Mouse (Mus musculus) monocyte, adult 2 months (primary cell): ENCODE measurements around the gene Slc34a3.

ENCODE experiments used
- DNase-seq, 2 experiments: peaks; one replicate each; pipeline ENCODE4 v3.0.0; 2022; ENCODE audit warnings: low spot score in 2 of 2, low read depth in 1 of 2

Slc34a3 gene

GRCm38 (mm10) chr2:25195211-25196156, 38.7 kb downstream of the Slc34a3 start:
- peak in 1 of 2 experiments; percentile 64 for DNase-seq

DNA sequence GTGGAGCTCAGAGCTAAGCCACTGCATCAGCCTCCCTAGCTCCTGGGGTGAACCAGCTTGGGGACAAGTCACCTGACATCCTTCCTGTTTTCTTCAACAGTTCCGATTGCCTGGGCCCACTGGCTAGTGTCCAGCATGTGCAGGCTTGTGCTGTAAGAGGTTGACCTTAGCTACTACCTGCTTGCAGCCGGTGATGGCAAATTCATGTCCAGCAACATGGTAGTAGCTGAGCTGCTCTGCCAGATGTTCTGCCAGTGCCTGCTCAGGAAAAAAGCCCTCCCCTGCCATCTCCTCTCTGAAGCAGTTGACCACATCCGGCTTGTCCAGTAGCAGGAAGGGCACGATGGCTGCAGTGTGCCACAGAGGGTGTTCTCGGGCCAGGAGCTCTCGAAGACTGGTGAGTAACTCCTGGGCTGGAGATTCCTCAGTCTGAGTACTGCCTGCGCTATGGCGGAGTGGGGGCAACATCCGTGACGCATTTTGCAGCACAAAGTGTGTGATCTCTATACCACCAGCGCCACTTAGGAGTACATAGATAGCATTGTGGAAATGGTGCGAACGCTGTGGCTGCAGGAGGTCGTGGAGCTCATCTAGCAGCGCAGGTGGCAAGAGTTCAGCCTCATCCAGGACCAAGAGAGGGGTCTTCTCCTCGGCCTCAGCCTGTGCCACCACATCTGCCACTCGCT, 39.5 kb downstream of the Slc34a3 start:
- no peak for DNase-seq

GRCm38 (mm10) chr2:25194006-25194405, 40.2 kb downstream of the Slc34a3 start:
- no peak for DNase-seq

- peak; percentile 63 to 72 for DNase-seq
Observed at GRCm38 (mm10) chr2:25193330-25193770, 40.8 kb downstream of the Slc34a3 start.

DNA sequence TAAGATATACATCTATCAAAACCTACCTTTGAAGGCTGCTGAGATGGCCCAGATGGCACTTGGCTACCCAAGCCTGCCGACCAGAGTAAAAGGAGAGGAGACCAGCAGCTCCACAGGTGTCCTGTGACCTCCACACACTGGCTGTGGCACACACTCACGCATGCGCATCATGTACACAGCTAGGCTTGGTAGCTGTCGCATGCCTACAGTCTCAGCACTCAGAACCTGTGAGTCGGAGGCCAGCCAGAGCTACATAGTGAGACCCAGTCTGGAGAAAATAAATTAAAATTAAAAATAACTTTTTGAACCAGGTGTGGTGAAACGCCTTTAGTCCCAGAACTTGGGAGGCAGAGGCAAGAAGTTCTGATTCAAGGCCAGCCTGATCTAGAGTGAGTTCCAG, 46.3 kb downstream of the Slc34a3 start:
- DNase-seq = no peak

DNA sequence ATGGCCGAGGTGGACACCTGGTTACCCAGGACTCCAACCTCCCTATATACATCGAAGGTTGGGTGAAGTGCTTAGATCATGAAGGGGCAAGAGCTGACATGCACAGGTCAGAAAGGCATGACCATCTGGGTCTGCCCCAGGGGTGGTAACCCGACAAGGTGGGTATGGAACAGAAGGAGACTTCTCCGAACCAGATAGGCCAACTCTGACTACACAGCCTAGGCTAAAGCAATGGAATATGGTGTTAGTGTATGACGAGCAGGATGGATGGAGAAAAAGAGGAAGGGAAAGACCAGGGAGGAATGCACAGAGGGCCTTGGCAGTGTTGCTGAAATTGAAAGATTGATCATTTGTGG, 47.6 kb downstream of the Slc34a3 start:
- no peak for DNase-seq

DNA sequence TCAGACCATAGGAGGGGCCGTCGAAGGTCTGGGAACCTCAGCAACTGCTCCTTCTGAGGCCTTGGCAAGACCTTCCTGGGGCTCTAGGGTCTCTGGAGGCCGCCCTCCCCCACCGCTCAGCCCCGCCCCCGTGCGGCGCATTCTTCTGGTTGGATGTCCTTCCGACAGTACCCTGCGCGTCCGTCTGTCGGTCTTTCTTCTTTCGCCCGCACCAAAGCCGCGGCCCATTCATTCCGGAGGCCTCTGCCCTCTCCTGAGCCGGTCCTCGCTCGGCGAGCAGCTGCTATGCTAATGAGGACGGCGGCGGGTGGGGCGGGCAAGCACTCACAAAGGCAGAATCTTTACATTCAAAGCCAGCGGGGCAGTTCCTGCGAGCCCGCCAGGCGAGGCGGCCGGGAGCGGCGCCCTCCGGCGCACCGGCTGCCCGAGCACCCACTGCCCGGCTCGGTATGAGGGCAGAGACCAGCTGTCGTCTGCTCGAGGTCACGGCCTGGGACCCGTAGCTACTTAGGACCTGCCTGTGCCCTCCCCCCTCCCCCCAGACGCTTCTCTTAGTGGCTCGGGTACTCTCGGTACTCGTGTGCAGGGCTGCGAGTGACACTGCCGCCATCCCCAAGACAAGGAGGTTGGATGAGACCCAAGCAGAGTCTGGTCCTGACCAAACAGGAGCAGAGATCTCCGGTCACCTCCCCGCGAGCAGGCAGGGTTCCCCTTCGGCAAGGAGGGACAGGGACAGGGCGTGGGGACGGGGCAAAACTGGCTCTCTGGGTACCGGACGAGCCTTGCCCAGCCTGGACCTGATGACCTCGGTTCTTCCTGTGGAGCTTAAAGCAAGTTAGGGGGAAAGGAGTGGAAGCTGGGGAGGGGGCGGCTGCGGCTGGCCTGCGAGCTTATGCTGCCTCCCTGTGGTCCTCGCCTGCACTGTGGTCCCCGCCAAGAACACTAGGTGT, 48.3 kb downstream of the Slc34a3 start:
- no peak for DNase-seq

DNA sequence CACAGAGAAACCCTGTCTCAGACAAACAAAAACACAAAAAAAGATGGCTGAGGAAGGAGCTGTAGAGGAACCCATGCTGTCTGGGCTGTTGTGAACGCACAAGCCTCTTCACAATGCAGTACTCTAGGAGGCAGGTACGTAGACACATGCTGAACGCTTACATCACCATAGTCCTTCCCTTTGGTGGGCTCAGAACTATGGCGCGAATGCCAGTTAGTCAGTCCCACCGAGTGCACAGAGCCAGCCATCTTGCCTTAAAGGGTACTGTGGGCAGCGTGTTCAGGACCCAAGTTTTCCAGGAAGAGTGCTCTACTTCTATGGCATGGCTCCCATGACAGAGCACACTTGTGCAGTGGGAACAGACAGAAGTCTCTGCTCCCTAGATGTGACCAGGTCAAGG, 49.7 kb downstream of the Slc34a3 start:
- DNase-seq = no peak

DNA sequence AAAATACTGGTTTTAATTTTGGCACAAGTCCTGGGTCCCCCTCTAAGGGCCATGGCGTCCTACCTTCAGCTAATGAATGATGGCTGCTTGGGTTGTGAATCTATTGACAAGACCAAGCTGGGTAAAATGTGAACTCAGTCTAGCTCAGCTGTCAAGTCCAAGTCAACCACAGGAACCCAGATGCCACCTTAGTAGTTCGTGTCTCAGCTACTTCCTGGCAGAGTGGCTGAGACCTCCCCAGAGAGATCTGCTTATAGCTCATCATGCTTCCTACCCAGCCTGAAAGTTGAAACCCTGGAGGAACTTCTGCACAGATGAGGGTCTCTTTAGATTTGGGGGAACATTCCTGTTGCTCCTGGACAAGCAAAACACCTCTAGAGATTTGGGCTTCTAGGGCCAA, 50.8 kb downstream of the Slc34a3 start:
- DNase-seq = no peak

DNA sequence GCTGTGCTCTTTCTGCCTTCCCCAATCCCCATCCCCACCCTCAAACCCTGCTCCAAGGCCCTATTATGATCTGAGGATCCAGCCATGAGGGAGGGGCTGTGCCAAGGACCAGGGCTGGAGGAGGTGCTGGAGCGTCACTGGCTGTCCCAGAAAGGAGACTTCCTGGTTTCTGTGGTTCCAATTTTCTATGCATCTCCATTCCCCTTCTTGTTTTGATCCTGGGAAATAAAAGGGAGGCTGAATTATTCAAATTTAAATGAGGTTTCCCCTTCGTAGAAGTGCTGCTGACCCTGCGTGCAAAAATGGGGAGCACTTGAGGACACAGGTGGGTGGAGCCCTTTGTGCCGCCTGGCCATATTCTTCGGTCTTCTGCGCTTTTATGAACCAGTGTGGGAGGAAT, 51.5 kb downstream of the Slc34a3 start:
- DNase-seq = no peak

DNA sequence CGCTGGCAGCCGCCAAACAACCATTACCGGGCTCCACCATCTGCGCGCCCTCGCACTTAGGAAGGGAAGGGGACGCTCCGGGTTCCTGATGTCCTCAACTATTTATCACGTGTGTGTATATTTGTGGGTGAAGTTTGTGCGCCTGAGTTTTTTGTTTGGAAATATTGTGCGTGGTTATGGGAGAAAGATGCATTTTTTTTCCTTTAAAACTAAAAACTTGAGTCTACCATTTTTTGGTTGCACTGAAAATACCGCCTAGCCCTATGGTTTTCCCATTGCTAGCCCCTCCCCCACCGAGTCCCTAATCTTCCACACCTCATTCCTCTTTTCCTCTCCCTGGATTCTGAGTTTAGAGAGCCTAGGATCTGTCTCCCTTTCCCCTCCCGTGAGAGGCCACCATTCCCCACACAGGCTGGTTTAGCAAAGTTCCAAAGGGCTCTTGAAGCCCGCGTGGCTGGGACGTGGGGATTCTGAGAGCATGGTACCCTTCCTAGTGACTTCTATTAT, 52.2 kb downstream of the Slc34a3 start:
- DNase-seq = no peak

DNA sequence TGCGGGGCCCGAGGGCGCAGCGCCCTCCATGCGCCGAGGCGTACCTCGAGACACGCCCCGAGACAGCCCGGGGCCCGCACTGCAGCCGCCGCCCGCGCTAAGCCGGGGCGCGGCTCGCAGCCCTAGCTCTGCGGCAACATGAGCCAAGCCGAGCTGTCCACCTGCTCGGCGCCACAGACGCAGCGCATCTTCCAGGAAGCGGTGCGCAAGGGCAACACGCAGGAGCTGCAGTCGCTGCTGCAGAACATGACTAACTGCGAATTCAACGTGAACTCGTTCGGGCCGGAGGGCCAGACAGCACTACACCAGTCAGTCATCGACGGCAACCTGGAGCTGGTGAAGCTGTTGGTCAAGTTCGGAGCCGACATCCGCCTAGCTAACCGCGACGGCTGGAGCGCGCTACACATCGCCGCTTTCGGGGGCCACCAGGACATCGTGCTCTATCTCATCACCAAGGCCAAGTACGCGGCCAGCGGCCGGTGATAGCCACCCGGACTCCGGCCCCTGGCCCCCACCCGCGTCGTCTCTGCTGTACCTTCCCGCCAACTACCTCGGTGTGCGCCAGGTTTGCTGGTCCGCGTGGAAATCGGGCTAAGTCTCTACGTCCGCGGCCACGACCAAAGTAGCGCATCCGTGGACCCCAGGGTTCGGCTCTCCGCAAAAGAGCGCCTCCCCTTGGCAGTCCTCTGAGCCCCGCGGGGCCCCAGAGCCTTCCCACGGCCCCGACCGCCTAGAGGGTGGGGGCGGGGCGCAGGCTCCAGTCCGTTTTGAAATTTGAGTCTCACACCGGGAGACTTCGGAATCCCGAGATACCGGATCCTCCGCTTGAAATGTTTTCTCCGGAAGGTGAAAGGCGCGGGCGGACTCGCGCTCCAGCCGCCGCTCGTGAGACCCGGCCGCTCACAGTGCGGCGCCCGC, 52.9 kb downstream of the Slc34a3 start:
- no peak for DNase-seq

DNA sequence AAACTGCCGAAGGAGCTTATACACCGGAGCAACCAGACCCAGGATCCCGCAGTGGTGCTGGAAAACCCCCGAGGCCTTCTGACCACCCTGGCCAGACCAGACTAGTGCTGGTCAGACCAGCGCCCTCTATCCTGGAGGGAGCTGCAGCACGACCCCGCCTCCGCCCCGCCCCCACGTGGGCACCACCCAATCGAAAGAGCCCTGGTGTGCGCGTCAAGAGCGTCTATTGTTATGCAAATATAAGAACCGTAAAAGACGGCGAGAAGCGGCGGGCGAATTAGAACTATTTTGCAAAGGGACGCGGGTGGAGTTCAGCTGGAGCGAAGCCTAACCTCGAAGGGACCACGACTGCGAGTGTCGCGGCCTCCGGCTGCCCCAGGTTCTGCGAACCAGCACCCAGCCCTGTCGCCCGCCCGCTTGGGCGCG, 53.7 kb downstream of the Slc34a3 start, which contains the start of gene Nrarp:
Nrarp (plus strand) TSS at position 281 of the 426 bp plus-strand sequence.
- DNase-seq = peak; percentile 65 to 79

DNA sequence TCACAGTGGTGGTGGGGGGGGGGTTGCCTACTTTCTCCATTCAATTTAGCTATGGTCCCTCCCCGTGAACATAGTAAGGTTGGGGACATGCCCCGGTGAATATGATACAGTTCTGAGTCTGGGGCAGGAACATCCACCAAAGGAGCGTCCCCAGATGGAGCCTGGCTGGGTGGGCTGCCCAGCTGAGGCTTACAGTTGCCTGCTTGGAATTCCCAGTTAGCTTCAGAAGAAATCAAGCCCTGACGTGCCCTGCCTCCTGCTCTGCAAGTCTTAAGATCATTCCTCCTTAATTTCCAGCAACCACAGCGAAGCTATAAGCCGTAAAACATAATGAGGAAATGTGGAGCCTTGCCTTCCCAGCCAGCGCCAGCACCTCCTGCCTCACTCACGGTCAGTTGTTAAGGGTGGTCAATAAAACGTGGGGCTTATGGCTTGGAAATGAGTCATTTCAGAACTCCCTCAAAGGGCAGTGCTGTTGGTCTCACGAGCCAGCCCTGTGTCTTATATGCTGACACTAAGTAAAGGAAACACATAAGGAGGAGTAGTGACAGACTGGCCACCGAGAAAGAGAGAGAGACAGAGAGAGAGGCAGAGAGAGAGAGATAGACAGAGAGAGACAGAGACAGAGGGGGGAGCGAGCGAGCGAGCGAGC, 54.5 kb downstream of the Slc34a3 start:
- no peak for DNase-seq
